Mouse (Mus musculus): ENCODE data around the gene 4933402J07Rik. TPM values are rescaled to one million over a fixed set of nuclear protein-coding genes. Genes with fewer than 3 reads are reported as not detected.

Gene 4933402J07Rik
- total RNA-seq, 4 experiments from 2014 or later: not detected

DNA sequence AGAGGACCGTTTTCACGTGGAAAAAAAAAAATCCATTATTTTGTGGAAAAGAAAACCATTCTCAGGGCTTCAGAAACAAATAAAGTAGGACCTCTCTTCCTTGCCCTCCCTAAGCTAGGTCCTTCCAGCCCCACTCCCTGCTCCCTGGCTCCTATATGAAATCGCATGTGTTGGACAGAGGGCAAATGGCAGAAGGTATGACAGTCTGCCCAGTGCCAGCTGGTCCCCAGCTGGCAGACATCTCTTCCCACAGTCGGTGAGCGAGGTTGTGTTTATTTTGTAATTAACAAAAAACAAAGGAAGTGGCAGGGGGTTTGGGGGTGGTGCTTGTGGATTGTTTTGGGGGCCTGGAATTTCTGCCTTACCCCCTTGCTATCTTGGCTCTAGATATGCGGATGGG lies 56.6 kb downstream of the 4933402J07Rik start:
- no peak for DNase-seq (ENCODE audit: low spot score in 2 of 2)

DNA sequence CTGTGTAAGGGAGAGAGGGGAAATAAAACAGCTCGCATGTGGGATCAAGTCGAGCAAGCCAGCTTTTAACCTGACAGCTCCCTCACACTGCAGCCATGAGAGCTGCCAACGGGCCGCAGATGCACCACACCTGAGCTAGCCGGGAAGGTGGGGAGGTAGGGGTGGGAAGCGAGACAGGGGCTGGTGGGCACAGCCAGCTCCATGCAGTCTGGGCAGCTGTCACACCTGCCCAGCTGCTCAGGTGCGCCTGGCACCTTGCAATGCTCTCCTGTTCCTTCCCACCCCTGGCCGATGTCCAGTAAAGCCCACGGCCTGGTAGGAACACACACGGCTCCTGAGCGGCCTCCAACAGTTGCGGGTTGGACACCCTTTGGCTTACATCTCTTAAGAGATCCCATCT lies 57.5 kb downstream of the 4933402J07Rik start:
- DNase-seq (ENCODE audit: low spot score in 2 of 2): no peak

DNA sequence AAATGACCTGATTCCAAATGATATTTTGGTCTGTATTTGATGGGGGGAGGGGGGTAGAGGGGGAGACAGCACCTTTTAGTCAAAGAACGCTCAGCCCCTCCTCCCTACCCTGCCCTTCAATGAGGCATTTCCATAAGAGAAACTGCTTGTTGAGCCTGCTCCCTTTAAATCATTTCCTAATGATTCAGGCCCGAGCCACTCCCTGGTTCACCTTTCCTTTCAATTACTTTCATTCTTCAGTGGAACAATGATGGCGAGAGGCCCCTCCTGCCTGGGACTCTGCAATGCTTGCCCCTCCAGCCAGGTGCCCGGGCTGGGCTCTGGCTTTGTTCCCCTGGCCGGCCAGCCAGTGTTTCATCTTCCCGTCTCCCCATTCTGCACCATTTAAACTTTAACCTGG lies 66.0 kb downstream of the 4933402J07Rik start:
- DNase-seq (ENCODE audit: low spot score in 2 of 2): no peak

DNA sequence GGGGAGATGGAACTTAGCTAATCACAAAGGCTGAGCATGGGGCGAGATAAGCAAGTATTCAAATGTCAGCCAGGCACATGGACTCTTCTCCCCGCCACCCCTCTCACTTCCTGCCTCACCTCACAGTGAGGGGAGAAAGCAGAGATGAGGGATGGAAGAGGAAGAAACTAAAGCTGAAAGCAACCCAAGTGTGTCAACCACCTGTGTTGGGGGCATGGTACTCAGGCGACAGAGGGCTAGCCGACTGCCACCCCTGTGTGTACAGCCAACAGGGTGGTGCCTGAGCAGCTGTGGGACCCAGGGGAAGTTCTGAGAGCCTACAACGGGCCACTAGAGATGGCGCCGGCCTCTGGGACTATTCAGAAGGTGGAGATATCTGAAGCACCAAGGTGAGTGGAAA lies 68.1 kb downstream of the 4933402J07Rik start:
- DNase-seq (ENCODE audit: low spot score in 2 of 2): no peak

DNA sequence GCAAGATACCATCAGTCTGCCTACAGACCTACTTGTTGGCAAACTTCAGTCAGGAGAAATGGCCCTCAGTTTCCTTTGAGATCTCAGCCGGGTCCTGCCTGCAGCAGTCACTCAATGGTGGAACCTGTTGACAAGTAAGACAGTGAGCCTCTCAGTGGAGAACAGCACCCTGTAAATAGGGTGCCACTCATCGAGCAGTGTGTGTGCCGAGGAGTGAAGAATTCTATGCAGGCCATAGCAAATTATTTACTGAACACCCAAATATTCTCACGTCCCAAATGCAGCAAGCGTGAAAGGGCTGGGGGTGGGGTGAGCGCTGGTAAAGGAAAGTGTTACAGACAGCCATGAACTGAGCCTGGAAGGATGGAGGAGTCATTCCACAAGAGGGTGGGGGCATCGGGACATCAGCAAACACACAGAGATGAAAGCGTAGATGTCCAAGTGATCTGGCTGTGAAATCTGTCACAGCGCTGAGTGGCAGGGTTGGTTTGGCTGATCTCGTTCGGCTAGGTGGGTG lies 72.6 kb downstream of the 4933402J07Rik start:
- DNase-seq (ENCODE audit: low spot score in 2 of 2): no peak

Other genes with a start within 250 kb of the 4933402J07Rik start
- 10 to 100 TPM in 3 of 4 experiments, 1 to 10 TPM in 1; 9.4 to 12.4 (median 10.3) TPM for gene Cbln1, start 91.2 kb upstream of the 4933402J07Rik start, total RNA-seq (2022)